Mouse (Mus musculus) kidney, embryonic 16.5 days (tissue): Measurements from ENCODE around the gene Scarb1. TPM values are rescaled to one million over a fixed set of nuclear protein-coding genes. Genes with fewer than 3 reads are reported as not detected.

ENCODE experiments used
- ATAC-seq: fragments of 200-750 bp; cut with Nextera tagmentation; 2 replicates; pipeline ENCODE4 v1.8.0; 2017; ENCODE audit warnings: moderate TSS enrichment; ENCODE audit not compliant: low FRiP score, low TSS enrichment
- H3K27ac ChIP-seq: fragments of 300-500 bp; sonication (generic); 2 replicates; pipeline ENCODE4 v1.5.1; 2014; ENCODE audit warnings: low read length
- H3K27me3 ChIP-seq: fragments of 300-500 bp; sonication (generic); 2 replicates; pipeline ENCODE4 v1.6.1; 2014; ENCODE audit warnings: low read length, control low read depth, mixed read lengths; ENCODE audit not compliant: insufficient read depth
- H3K36me3 ChIP-seq: fragments of 300-500 bp; sonication (generic); 2 replicates; pipeline ENCODE4 v1.6.1; 2014; ENCODE audit warnings: low read length, control low read depth, mixed read lengths; ENCODE audit not compliant: insufficient read depth
- H3K4me1 ChIP-seq: fragments of 300-500 bp; sonication (generic); 2 replicates; pipeline ENCODE4 v1.6.1; 2014; ENCODE audit warnings: low read length, control low read depth, mixed read lengths; ENCODE audit not compliant: insufficient read depth
- H3K4me2 ChIP-seq: fragments of 300-500 bp; sonication (generic); replicated peaks from 2 replicates; pipeline ENCODE4 v1.6.1; 2014; ENCODE audit warnings: low read depth, low read length
- H3K4me3 ChIP-seq: fragments of 300-500 bp; sonication (generic); 2 replicates; pipeline ENCODE4 v1.5.1; 2014; ENCODE audit warnings: mild to moderate bottlenecking, low read length
- H3K9ac ChIP-seq: fragments of 300-500 bp; sonication (generic); replicated peaks from 2 replicates; pipeline ENCODE4 v1.6.1; 2014; ENCODE audit warnings: low read length
- H3K9me3 ChIP-seq: fragments of 300-500 bp; sonication (generic); 2 replicates; pipeline ENCODE4 v1.6.1; 2016; ENCODE audit warnings: low read length, control low read depth
- WGBS: fragments of 180-500 bp; shearing (Covaris S2); extraction: QIAGEN DNeasy Blood & Tissue Kit; methylation state at CpG from one replicate; pipeline ENCODE4 v1.1.7; 2014; 5-methylcytosine and 5-hydroxymethylcytosine counted together
- polyA plus RNA-seq: library from polyadenylated mRNA; unstranded; fragments of >200 nt; fragmentation: Nextera tagmentation; extraction: Ambion mirVana; gene quantifications from 2 replicates; pipeline ENCODE4 v1.2.1, GENCODE M21; 2015

Scarb1 gene
- polyA plus RNA-seq, 1 experiment from 2014 or later, result 103 TPM

GRCm38 (mm10) chr5:125276765-125277164 is 64.1 kb downstream of the Scarb1 start:
- peaks cover 4% of the 10 kb centered on the region; the same call in 1 of the 2 replicates for H3K36me3 ChIP-seq
- peaks cover 5% of the 10 kb centered on the region for H3K4me1 ChIP-seq
- WGBS, result 88% methylated on average over 4 of the region's 4 CpGs
- no peaks in the 10 kb centered on the region for H3K27me3 ChIP-seq
- no peak overlapping the region for H3K4me2 ChIP-seq
- no peak overlapping the region for H3K27ac ChIP-seq
- no peak for ATAC-seq
- H3K4me3 ChIP-seq, result no peak overlapping the region
- H3K9me3 ChIP-seq, result no peaks in the 10 kb centered on the region
- no peak overlapping the region for H3K9ac ChIP-seq

GRCm38 (mm10) chr5:125275315-125275714 is 65.6 kb downstream of the Scarb1 start:
- peaks cover 4% of the 10 kb centered on the region; the same call in 1 of the 2 replicates for H3K36me3 ChIP-seq
- no peak overlapping the region for H3K4me3 ChIP-seq
- no peaks in the 10 kb centered on the region for H3K9me3 ChIP-seq
- no peak overlapping the region for H3K9ac ChIP-seq
- no peaks in the 10 kb centered on the region for H3K27me3 ChIP-seq
- no peak overlapping the region for H3K4me2 ChIP-seq
- ATAC-seq, result no peak
- H3K4me1 ChIP-seq, result peaks cover 5% of the 10 kb centered on the region
- 62% methylated on average over 8 of the region's 8 CpGs for WGBS
- H3K27ac ChIP-seq, result no peak overlapping the region

DNA sequence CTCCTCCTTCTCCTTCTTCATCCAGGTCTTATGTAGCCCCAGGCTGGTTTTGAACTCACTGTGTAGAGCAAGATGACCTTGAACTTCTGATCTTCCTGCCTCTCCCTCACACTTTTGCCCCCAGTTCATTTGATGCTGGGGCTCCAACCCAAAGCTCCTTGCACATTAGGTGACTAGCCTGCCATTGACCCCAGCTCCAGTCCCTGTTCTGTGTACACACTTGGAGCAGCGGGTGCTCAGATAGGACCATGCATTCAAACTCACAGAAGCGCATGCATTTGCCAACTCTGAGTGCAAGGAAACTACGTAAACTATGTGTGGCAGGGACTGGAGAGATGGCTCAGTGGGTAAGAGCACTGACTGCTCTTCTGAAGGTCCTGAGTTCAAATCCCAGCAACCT is 66.1 kb downstream of the Scarb1 start:
- H3K4me3 ChIP-seq, result no peak overlapping the region
- ATAC-seq, result no peak
- H3K4me1 ChIP-seq, result peaks cover 5% of the 10 kb centered on the region
- no peak overlapping the region for H3K4me2 ChIP-seq
- no peaks in the 10 kb centered on the region for H3K27me3 ChIP-seq
- no peaks in the 10 kb centered on the region for H3K9me3 ChIP-seq
- H3K27ac ChIP-seq, result no peak overlapping the region
- 89% methylated on average over 3 of the region's 3 CpGs for WGBS
- peaks cover 4% of the 10 kb centered on the region; the same call in 1 of the 2 replicates for H3K36me3 ChIP-seq
- no peak overlapping the region for H3K9ac ChIP-seq

DNA sequence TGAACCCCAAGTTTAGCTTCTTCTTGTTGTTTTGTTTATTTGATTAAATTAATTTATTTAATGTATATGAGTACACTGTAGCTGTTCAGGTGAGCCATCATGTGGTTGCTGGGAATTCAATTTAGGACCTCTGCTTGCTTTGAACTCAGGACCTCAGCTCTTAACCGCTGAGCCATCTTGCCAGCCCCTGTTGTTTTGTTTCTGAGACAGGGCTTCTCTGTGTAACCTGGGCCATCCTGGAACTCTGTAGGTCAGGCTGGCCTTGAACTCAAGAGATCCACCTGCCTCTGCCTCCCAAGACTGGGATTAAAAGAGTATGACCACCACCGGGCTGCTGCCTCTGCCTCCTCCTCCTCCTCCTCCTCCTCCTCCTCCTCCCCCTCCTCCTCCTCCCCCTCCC is 66.7 kb downstream of the Scarb1 start:
- Histone ChIP-seq H3K4me2 (no peak overlapping the region), H3K36me3 (peaks cover 4% of the 10 kb centered on the region; the same call in 1 of the 2 replicates), H3K27ac (no peak overlapping the region), H3K27me3 (no peaks in the 10 kb centered on the region), H3K9ac (no peak overlapping the region), H3K9me3 (no peaks in the 10 kb centered on the region), H3K4me3 (no peak overlapping the region), H3K4me1 (peaks cover 5% of the 10 kb centered on the region)
- no peak for ATAC-seq
- WGBS, result 75% methylated on average over 2 of the region's 2 CpGs

- WGBS, result 18% methylated on average over 8 of the region's 8 CpGs
Measured at GRCm38 (mm10) chr5:125273666-125274109, 67.2 kb downstream of the Scarb1 start.

GRCm38 (mm10) chr5:125272231-125272988 is 68.5 kb downstream of the Scarb1 start:
- Histone ChIP-seq H3K9me3 (no peaks in the 10 kb centered on the region), H3K36me3 (peaks cover 3% of the 10 kb centered on the region; the same call in 1 of the 2 replicates), H3K4me3 (no peak overlapping the region), H3K27ac (no peak overlapping the region), H3K9ac (no peak overlapping the region), H3K4me2 (no peak overlapping the region), H3K27me3 (no peaks in the 10 kb centered on the region), H3K4me1 (peaks cover 11% of the 10 kb centered on the region)
- ATAC-seq, result no peak
- WGBS, result 83% methylated on average over 10 of the region's 10 CpGs

More at GRCm38 (mm10) chr5:125273666-125274109, 67.2 kb downstream of the Scarb1 start:
- Histone ChIP-seq H3K36me3 (peaks cover 4% of the 10 kb centered on the region; the same call in 1 of the 2 replicates), H3K4me1 (peaks cover 5% of the 10 kb centered on the region), H3K9ac (no peak overlapping the region), H3K9me3 (no peaks in the 10 kb centered on the region), H3K27me3 (no peaks in the 10 kb centered on the region), H3K4me2 (no peak overlapping the region), H3K27ac (no peak overlapping the region), H3K4me3 (no peak overlapping the region)
- no peak for ATAC-seq

GRCm38 (mm10) chr5:125271531-125272203 is 69.2 kb downstream of the Scarb1 start:
- WGBS, result 12% methylated on average over 15 of the region's 15 CpGs
- no peak overlapping the region for H3K4me2 ChIP-seq
- H3K4me3 ChIP-seq, result no peak overlapping the region
- H3K9ac ChIP-seq, result no peak overlapping the region
- H3K27me3 ChIP-seq, result no peaks in the 10 kb centered on the region
- ATAC-seq, result peak; percentile 62
- H3K27ac ChIP-seq, result no peak overlapping the region
- H3K36me3 ChIP-seq, result no peaks in the 10 kb centered on the region
- no peaks in the 10 kb centered on the region for H3K9me3 ChIP-seq
- peaks cover 16% of the 10 kb centered on the region for H3K4me1 ChIP-seq

GRCm38 (mm10) chr5:125270587-125271130 is 70.2 kb downstream of the Scarb1 start:
- Histone ChIP-seq H3K9me3 (no peaks in the 10 kb centered on the region), H3K27me3 (no peaks in the 10 kb centered on the region), H3K27ac (no peak overlapping the region), H3K36me3 (no peaks in the 10 kb centered on the region), H3K4me3 (no peak overlapping the region), H3K9ac (no peak overlapping the region), H3K4me2 (no peak overlapping the region), H3K4me1 (peaks cover 16% of the 10 kb centered on the region)
- 0 out of 2 replicates have a peak, but pooled peaks have one; percentile 14 for ATAC-seq
- 16% methylated on average over 12 of the region's 12 CpGs for WGBS

- 89% methylated on average over 7 of the region's 7 CpGs for WGBS
- H3K9me3 ChIP-seq, result peaks cover 3% of the 10 kb centered on the region; the same call in 1 of the 2 replicates
- no peaks in the 10 kb centered on the region for H3K36me3 ChIP-seq
- no peak overlapping the region for H3K4me2 ChIP-seq
- H3K4me1 ChIP-seq, result peaks cover 24% of the 10 kb centered on the region
- no peak overlapping the region for H3K4me3 ChIP-seq
- ATAC-seq, result no peak
- H3K27ac ChIP-seq, result no peak overlapping the region
- H3K9ac ChIP-seq, result no peak overlapping the region
- no peaks in the 10 kb centered on the region for H3K27me3 ChIP-seq
Measured at GRCm38 (mm10) chr5:125269836-125270235, 71.1 kb downstream of the Scarb1 start.
